Mouse (Mus musculus) kidney, adult 2 months (tissue): Measurements from ENCODE around the gene Gpr146. TPM values are rescaled to one million over a fixed set of nuclear protein-coding genes. Genes with fewer than 3 reads are reported as not detected.

ENCODE experiments used
- DNase-seq: peaks from one replicate; pipeline ENCODE4 v3.0.0; 2021
- H3K27ac ChIP-seq: fragments of 200-500 bp; 2 replicates; pipeline ENCODE4 v1.5.1; 2012; ENCODE audit warnings: low read depth, low read length, control low read depth, inconsistent platforms; ENCODE audit not compliant: insufficient read depth
- H3K27me3 ChIP-seq: fragments of 200-500 bp; replicated peaks from 2 replicates; pipeline ENCODE4 v1.6.1; 2012; ENCODE audit warnings: mild to moderate bottlenecking, moderate library complexity, low read length, inconsistent platforms; ENCODE audit not compliant: control insufficient read depth, insufficient read depth
- H3K36me3 ChIP-seq: fragments of 200-500 bp; 2 replicates; pipeline ENCODE4 v1.6.1; 2012; ENCODE audit warnings: mild to moderate bottlenecking, moderate library complexity, low read length, inconsistent platforms; ENCODE audit not compliant: control insufficient read depth, insufficient read depth
- H3K4me1 ChIP-seq: fragments of 200-500 bp; 2 replicates; pipeline ENCODE4 v1.6.1; 2011; ENCODE audit warnings: low read length; ENCODE audit not compliant: control insufficient read depth, insufficient read depth
- H3K4me3 ChIP-seq: fragments of 200-500 bp; 2 replicates; pipeline ENCODE4 v1.5.1; 2011; ENCODE audit warnings: mild to moderate bottlenecking, low read depth, low read length, control low read depth; ENCODE audit not compliant: insufficient read depth
- CTCF ChIP-seq: fragments of 200-500 bp; conservative IDR thresholded peaks from 2 replicates; pipeline ENCODE4 v1.5.1; 2011; ENCODE audit warnings: low read depth, mild to moderate bottlenecking, control low read depth, low read length, moderate library complexity, mixed read lengths; ENCODE audit not compliant: insufficient read depth, insufficient read length
- POLR2A ChIP-seq: fragments of 200-500 bp; IDR thresholded peaks from one replicate; pipeline ENCODE4 v1.6.1; 2011; ENCODE audit warnings: low read depth, low read length, control low read depth
- WGBS: fragments of 180-500 bp; shearing (Covaris S2); methylation state at CpG from one replicate; pipeline ENCODE4 v1.1.7; 2018; 5-methylcytosine and 5-hydroxymethylcytosine counted together
- polyA plus RNA-seq: library from polyadenylated mRNA; depleted of rRNA; stranded (reverse); fragments of >200 nt; gene quantifications from 2 replicates; pipeline ENCODE4 v1.2.3, GENCODE M21; 2012

The Gpr146 gene
- polyA plus RNA-seq, 1 experiment, result 39.1 TPM

- no peaks in the 10 kb centered on the region for H3K36me3 ChIP-seq
- TF ChIP-seq CTCF (no peak), POLR2A (no peak)
- 96% methylated on average over 2 of the region's 2 CpGs for WGBS
- H3K27me3 ChIP-seq, result no peaks in the 10 kb centered on the region
- no peak for DNase-seq
- no peak overlapping the region for H3K27ac ChIP-seq
- H3K4me3 ChIP-seq, result no peak overlapping the region
- peaks cover 7% of the 10 kb centered on the region; the same call in 1 of the 2 replicates for H3K4me1 ChIP-seq
Measured at GRCm38 (mm10) chr5:139402106-139402505, 24.6 kb downstream of the Gpr146 start.

- no peak for DNase-seq
- H3K36me3 ChIP-seq, result no peaks in the 10 kb centered on the region
- TF ChIP-seq POLR2A (no peak), CTCF (no peak)
- H3K4me1 ChIP-seq, result 0 out of 2 replicates have a peak, but pooled peaks cover 4% of the 10 kb centered on the region
- 86% methylated on average over 8 of the region's 8 CpGs for WGBS
- no peak overlapping the region for H3K4me3 ChIP-seq
- no peaks in the 10 kb centered on the region for H3K27me3 ChIP-seq
- no peak overlapping the region for H3K27ac ChIP-seq
Measured at GRCm38 (mm10) chr5:139403692-139404260, 26.3 kb downstream of the Gpr146 start.

- no peaks in the 10 kb centered on the region for H3K27me3 ChIP-seq
- H3K4me3 ChIP-seq, result no peak within 1 kb of the TSS
- no peak for DNase-seq
- no peaks in the 10 kb centered on the region for H3K36me3 ChIP-seq
- H3K4me1 ChIP-seq, result 0 out of 2 replicates have a peak, but pooled peaks cover 4% of the 10 kb centered on the region
- 81% methylated on average over 6 of the region's 6 CpGs for WGBS
- H3K27ac ChIP-seq, result peak within 1 kb of the TSS; percentile 36
- no peak for TF ChIP-seq POLR2A
Measured at GRCm38 (mm10) chr5:139404801-139405401, 27.4 kb downstream of the Gpr146 start, which contains the start of gene C130050O18Rik. C130050O18Rik (plus strand) TSS chr5:139405280.

- no peak for DNase-seq
- TF ChIP-seq CTCF (no peak), POLR2A (no peak)
- peak overlapping the region; percentile 36 for H3K27ac ChIP-seq
- H3K4me3 ChIP-seq, result no peak overlapping the region
- whole genome bisulfite sequencing, result 51% methylated on average over 7 of the region's 7 CpGs
- H3K4me1 ChIP-seq, result 0 out of 2 replicates have a peak, but pooled peaks cover 4% of the 10 kb centered on the region
- H3K27me3 ChIP-seq, result no peaks in the 10 kb centered on the region
- H3K36me3 ChIP-seq, result no peaks in the 10 kb centered on the region
Measured at GRCm38 (mm10) chr5:139405478-139405877, 28.0 kb downstream of the Gpr146 start.

GRCm38 (mm10) chr5:139405953-139406352 lies 28.5 kb downstream of the Gpr146 start:
- Histone ChIP-seq H3K27me3 (no peaks in the 10 kb centered on the region), H3K27ac (peak overlapping the region; percentile 14; the same call in 1 of the 2 replicates), H3K4me1 (0 out of 2 replicates have a peak, but pooled peaks cover 4% of the 10 kb centered on the region), H3K36me3 (no peaks in the 10 kb centered on the region), H3K4me3 (no peak overlapping the region)
- no peak for DNase-seq
- TF ChIP-seq POLR2A, result no peak
- no peak for TF ChIP-seq CTCF
- WGBS, result 62% methylated on average over 3 of the region's 3 CpGs

GRCm38 (mm10) chr5:139407121-139407885 lies 29.8 kb downstream of the Gpr146 start:
- no peak for DNase-seq

GRCm38 (mm10) chr5:139408511-139408910 lies 31.0 kb downstream of the Gpr146 start:
- TF ChIP-seq POLR2A (no peak), CTCF (no peak)
- 0 out of 2 replicates have a peak, but pooled peaks cover 4% of the 10 kb centered on the region for H3K4me1 ChIP-seq
- H3K36me3 ChIP-seq, result no peaks in the 10 kb centered on the region
- no peak overlapping the region for H3K4me3 ChIP-seq
- H3K27me3 ChIP-seq, result no peaks in the 10 kb centered on the region
- 50% methylated on average over 7 of the region's 7 CpGs for whole genome bisulfite sequencing
- no peak for DNase-seq
- H3K27ac ChIP-seq, result no peak overlapping the region

More at GRCm38 (mm10) chr5:139407121-139407885, 29.8 kb downstream of the Gpr146 start:
- H3K27me3 ChIP-seq, result no peaks in the 10 kb centered on the region
- H3K4me3 ChIP-seq, result no peak overlapping the region
- H3K36me3 ChIP-seq, result no peaks in the 10 kb centered on the region
- TF ChIP-seq POLR2A, result no peak
- 0 out of 2 replicates have a peak, but pooled peaks cover 4% of the 10 kb centered on the region for H3K4me1 ChIP-seq
- 82% methylated on average over 14 of the region's 14 CpGs for WGBS
- H3K27ac ChIP-seq, result no peak overlapping the region
